Mouse (Mus musculus): ENCODE results near the gene Tcap. TPM values are rescaled to one million over a fixed set of nuclear protein-coding genes. Genes with fewer than 3 reads are reported as not detected.

Gene Tcap
- total and polyA plus RNA-seq, 3 experiments, result not detected

DNA sequence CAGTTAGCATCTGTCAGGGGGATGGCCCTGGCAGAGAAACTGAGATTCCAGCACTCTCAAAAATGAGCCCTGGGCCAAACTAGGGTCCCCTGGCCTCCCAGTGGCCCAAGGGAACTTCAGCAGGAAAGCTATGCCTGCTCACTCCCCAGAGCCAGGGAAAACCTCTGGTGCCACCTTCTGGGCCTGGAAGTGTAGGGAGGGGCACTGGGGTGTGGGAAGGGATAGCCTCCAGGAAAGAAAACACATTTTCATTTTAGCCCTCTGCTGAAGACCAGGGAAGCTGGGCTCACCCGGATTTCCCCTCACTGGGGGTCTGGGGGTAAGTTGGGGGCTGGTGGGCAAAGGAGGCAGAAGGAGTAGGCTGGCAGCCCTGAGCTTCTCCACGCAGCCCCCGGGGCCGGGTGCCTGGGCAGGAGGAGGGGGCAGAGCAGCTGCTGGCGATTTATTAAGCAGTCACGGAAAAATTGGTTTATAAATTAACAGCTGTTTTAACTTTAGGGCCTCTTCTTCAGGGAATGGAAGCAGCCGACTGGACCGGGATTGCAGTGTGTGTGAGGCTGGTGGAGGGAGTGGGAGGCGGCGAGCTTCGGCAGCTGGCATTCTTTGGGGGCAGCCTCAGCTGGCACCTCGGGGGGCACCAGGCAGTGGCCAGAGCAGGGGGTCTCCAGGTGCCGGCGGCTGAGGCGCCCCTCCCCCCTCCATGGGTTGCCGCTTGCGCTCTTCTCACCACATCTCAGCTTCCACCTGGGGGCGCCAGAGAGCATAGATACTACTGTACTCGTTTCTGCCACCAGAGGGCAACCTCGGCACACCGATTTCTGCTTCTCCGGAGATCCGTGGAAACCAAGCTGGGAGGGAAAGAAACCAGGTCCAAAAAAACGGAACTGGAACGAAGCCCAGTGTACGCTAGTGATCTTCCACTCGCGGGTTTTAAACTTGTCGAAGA is 41.3 kb upstream of the Tcap start (continued):
- TF ChIP-seq PAX5 (IDR thresholded peaks at IDR 0.05; ENCODE audit: low read length), result no peak

DNA sequence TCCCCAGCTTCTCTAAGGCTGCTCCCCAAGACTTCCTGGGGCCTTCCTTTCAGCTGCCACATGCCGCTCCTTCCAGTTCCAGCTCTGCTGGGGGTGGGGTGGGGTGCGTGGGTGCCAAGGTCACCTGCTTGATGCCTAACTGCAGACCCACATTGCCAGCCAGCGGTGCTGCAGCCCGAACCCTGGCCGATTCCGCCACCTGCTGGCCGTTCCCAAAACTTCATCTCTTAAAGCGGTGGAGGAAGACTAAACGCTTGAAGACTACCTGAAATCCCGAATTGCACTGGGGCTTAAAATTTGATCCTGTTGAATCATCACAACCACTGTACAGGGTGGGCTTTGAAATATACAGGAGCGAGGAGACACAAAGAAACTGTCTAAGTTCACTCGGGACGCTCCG is 38.4 kb upstream of the Tcap start:
- Histone ChIP-seq H3K27ac (ENCODE audit: insufficient read depth, low read depth) (no peak overlapping the region), H3K4me3 (replicated peaks in 1 of 3; ENCODE audit: low read depth in 2 of 3, low read length in 2 of 3, poor library complexity in 1 of 3) (peak overlapping the region in 1 of 3 experiments; percentile 55), H3K4me2 (ENCODE audit: insufficient read depth, low read depth, poor library complexity, severe bottlenecking) (peak overlapping the region; percentile 92), H3K27me3 (replicated peaks) (peaks cover 69% of the 10 kb centered on the region), H3K36me3 (replicated peaks in 1 of 2; ENCODE audit: control insufficient read depth in 1 of 2, insufficient read depth in 1 of 2, low read length in 1 of 2) (no peaks in the 10 kb centered on the region), H3K9ac (ENCODE audit: insufficient read depth, low read depth) (peak overlapping the region; percentile 28; the same call in 1 of the 2 replicates), H3K79me2 (replicated peaks; ENCODE audit: control insufficient read depth, extremely low read depth, insufficient read depth, poor library complexity, severe bottlenecking) (no peaks in the 10 kb centered on the region), H3K4me1 (ENCODE audit: control insufficient read depth in 1 of 2, insufficient read depth in 2 of 2) (peaks cover 7 to 28% of the 10 kb centered on the region in 2 experiments), H3K9me3 (replicated peaks; ENCODE audit: low read length) (no peaks in the 10 kb centered on the region)
- TF ChIP-seq MYC (IDR thresholded peaks at IDR 0.05; ENCODE audit: low read depth, low read length) (0 out of 2 replicates have a peak, but pooled peaks have one; percentile 21), PAX5 (IDR thresholded peaks at IDR 0.05; ENCODE audit: low read length) (no peak), ZMIZ1 (IDR thresholded peaks at IDR 0.05; ENCODE audit: low read depth, low read length) (no peak), GABPA (IDR thresholded peaks at IDR 0.05; ENCODE audit: insufficient replicate concordance, low read depth, low read length) (no peak), USF2 (conservative IDR thresholded peaks at IDR 0.05; ENCODE audit: low read depth, low read length) (no peak), E2F4 (IDR thresholded peaks at IDR 0.05; ENCODE audit: insufficient replicate concordance, low read depth, low read length) (no peak), CHD1 (IDR thresholded peaks at IDR 0.05; ENCODE audit: low read depth, low read length) (no peak), IRF4 (IDR thresholded peaks at IDR 0.05; ENCODE audit: low read depth, low read length) (0 out of 2 replicates have a peak, but pooled peaks have one; percentile 22), JUN (IDR thresholded peaks at IDR 0.05; ENCODE audit: insufficient read depth, low read depth, low read length) (no peak), EP300 (IDR thresholded peaks at IDR 0.05; ENCODE audit: low read length) (no peak), NRF1 (IDR thresholded peaks at IDR 0.05; ENCODE audit: low read depth, low read length) (no peak), RAD21 (IDR thresholded peaks at IDR 0.05; ENCODE audit: low read depth, low read length) (peak; percentile 76), SIN3A (IDR thresholded peaks at IDR 0.05; ENCODE audit: low read length) (no peak), MAX (IDR thresholded peaks at IDR 0.05; ENCODE audit: low read length) (no peak), KAT2A (IDR thresholded peaks at IDR 0.05; ENCODE audit: insufficient replicate concordance, low read length) (no peak), BHLHE40 (IDR thresholded peaks at IDR 0.05; ENCODE audit: low read depth, low read length) (peak; percentile 30), TCF12 (IDR thresholded peaks at IDR 0.05; ENCODE audit: low read depth, low read length) (no peak), SMC3 (IDR thresholded peaks at IDR 0.05; ENCODE audit: low read depth, low read length) (peak; percentile 70), MEF2A (IDR thresholded peaks at IDR 0.05; ENCODE audit: borderline replicate concordance, low read depth, low read length) (no peak; the same call in 1 of the 2 replicates), RCOR1 (conservative IDR thresholded peaks at IDR 0.05; ENCODE audit: low read depth, low read length) (no peak), CHD2 (IDR thresholded peaks at IDR 0.05; ENCODE audit: low read length) (no peak; the same call in 1 of the 2 replicates), ZC3H11A (IDR thresholded peaks at IDR 0.05; ENCODE audit: low read depth, low read length) (no peak), MAFK (IDR thresholded peaks at IDR 0.05; ENCODE audit: insufficient replicate concordance, low read length) (no peak), ETS1 (conservative IDR thresholded peaks at IDR 0.05; ENCODE audit: low read depth, low read length) (no peak), CTCF (conservative IDR thresholded peaks at IDR 0.05 in 1 of 2, IDR thresholded peaks at IDR 0.05 in 1 of 2; ENCODE audit: low read depth in 2 of 2, low read length in 2 of 2) (peak; percentile 43 to 96; a peak in 3 of 4 replicates), MAZ (IDR thresholded peaks at IDR 0.05; ENCODE audit: low read depth, low read length) (0 out of 2 replicates have a peak, but pooled peaks have one; percentile 14), ZNF384 (IDR thresholded peaks at IDR 0.05; ENCODE audit: low read depth, low read length) (0 out of 2 replicates have a peak, but pooled peaks have one; percentile 1), MXI1 (IDR thresholded peaks at IDR 0.05; ENCODE audit: low read depth, low read length) (no peak), USF1 (IDR thresholded peaks at IDR 0.05; ENCODE audit: low read depth, low read length) (no peak), HCFC1 (IDR thresholded peaks at IDR 0.05; ENCODE audit: low read depth, low read length) (no peak), NELFE (IDR thresholded peaks at IDR 0.05; ENCODE audit: low read depth, low read length) (no peak)
- peak; percentile 73 for DNase-seq (ENCODE audit: extremely low read depth)
- dilution Hi-C loops (cut with MboI; ENCODE audit: extremely low pct_ligation_motif_present, extremely low pct_unique_long_range_greater_than_20kb, low sequenced_read_pairs), result no loop called here
- in situ Hi-C loops (cut with MboI; ENCODE audit: low pct_ligation_motif_present, low pct_unique_long_range_greater_than_20kb, low sequenced_read_pairs), result loop anchor here (25.0 kb wide), 1 partner anchor 292 kb away; the partner anchor contains the start of genes Gm12355, Gsdma2 and Gsdma3
